Mouse (Mus musculus) ES-E14 (cell line): ENCODE results near the gene Zcchc12. TPM values are rescaled to one million over a fixed set of nuclear protein-coding genes. Genes with fewer than 3 reads are reported as not detected.

Experiments used
- DNase-seq: peaks from one replicate; pipeline ENCODE4 v3.0.0-alpha.2; 2013; ENCODE audit warnings: low read depth, low spot score
- H3K27ac ChIP-seq: 2 replicates; pipeline ENCODE4 v1.5.1; 2012; ENCODE audit warnings: low read depth, mild to moderate bottlenecking, low read length, moderate library complexity, mixed read lengths; ENCODE audit not compliant: poor library complexity, insufficient read depth, severe bottlenecking
- H3K36me3 ChIP-seq: 2 replicates; pipeline ENCODE4 v1.6.1; 2012; ENCODE audit warnings: mild to moderate bottlenecking, low read length, moderate library complexity, mixed read lengths; ENCODE audit not compliant: control insufficient read depth, poor library complexity, insufficient read depth, severe bottlenecking
- H3K4me1 ChIP-seq, 2 experiments: fragments of 150-350 bp in 1 of 2; sonication (generic) in 1 of 2; 2 replicates each; pipeline ENCODE4 v1.6.1; 2012; ENCODE audit warnings: low read length in 2 of 2, mild to moderate bottlenecking in 1 of 2, mixed read lengths in 1 of 2; ENCODE audit not compliant: control insufficient read depth in 2 of 2, insufficient read depth in 2 of 2, poor library complexity in 1 of 2
- H3K4me3 ChIP-seq, 2 experiments: fragments of 150-350 bp in 1 of 2; sonication (generic) in 1 of 2; 2 replicates each; pipeline ENCODE4 v1.5.1; 2012; ENCODE audit warnings: low read length in 2 of 2, low read depth in 1 of 2, mild to moderate bottlenecking in 1 of 2, mixed read lengths in 1 of 2; ENCODE audit not compliant: insufficient read depth in 1 of 2, poor library complexity in 1 of 2, severe bottlenecking in 1 of 2
- H3K9ac ChIP-seq: 2 replicates; pipeline ENCODE4 v1.6.1; 2012; ENCODE audit warnings: low read depth, mild to moderate bottlenecking, low read length, mixed read lengths; ENCODE audit not compliant: poor library complexity, insufficient read depth, severe bottlenecking
- H3K9me3 ChIP-seq: fragments of 150-350 bp; sonication (generic); 2 replicates; pipeline ENCODE4 v1.6.1; 2012; ENCODE audit warnings: low read depth, mild to moderate bottlenecking, low read length; ENCODE audit not compliant: control insufficient read depth, insufficient read depth
- CHD2 ChIP-seq: IDR thresholded peaks from 2 replicates; pipeline ENCODE4 v1.6.1; 2014; ENCODE audit warnings: mild to moderate bottlenecking, low read depth, low read length, inconsistent platforms
- HCFC1 ChIP-seq: IDR thresholded peaks from 2 replicates; pipeline ENCODE4 v1.6.1; 2012; ENCODE audit warnings: low read length, inconsistent platforms, borderline replicate concordance; ENCODE audit not compliant: insufficient read depth
- MAFK ChIP-seq: IDR thresholded peaks from 2 replicates; pipeline ENCODE4 v1.6.1; 2014; ENCODE audit warnings: mild to moderate bottlenecking, low read depth, low read length, inconsistent platforms; ENCODE audit not compliant: insufficient read depth
- ZC3H11A ChIP-seq: IDR thresholded peaks from 2 replicates; pipeline ENCODE4 v1.6.1; 2012; ENCODE audit warnings: low read depth, mild to moderate bottlenecking, inconsistent platforms, low read length, borderline replicate concordance
- ZNF384 ChIP-seq: IDR thresholded peaks from 2 replicates; pipeline ENCODE4 v1.6.1; 2012; ENCODE audit warnings: low read depth, low read length, inconsistent platforms
- in situ Hi-C, 2 experiments: fragments of 600-800 bp; cut with MboI; formaldehyde crosslinking; loops; one replicate each; pipeline ENCODE4 v1.15.1; 2025; ENCODE audit warnings: low sequenced_read_pairs in 2 of 2, inconsistent platforms in 1 of 2; ENCODE audit not compliant: unreplicated experiment in 2 of 2
- total RNA-seq: library from RNA; depleted of rRNA; stranded (reverse); fragments of 300-350 nt; gene quantifications from 2 replicates; pipeline ENCODE4 v1.2.3, GENCODE M21; 2012

Gene Zcchc12
- total RNA-seq, 1 experiment, result 1.3 TPM

DNA sequence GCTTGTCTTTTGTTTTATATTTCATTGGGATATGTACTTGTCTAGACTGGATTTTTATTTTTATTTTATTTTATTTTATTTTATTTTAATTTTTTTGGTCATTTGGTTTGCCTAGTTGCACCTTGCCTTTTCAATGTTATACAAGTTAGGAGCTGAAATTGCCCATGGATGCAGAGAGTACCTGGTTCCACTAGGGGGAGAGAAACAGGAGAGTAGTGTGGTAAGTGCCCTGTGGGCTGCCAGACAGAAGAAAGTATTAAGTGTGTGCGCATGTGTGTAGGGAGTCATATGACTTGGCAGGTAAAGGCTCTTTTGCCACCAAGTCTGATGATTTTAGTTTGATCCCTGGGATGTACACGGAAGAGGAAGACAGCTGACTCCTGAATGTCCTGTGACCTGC is 13.8 kb downstream of the Zcchc12 start:
- H3K9me3 ChIP-seq, result no peaks in the 10 kb centered on the region
- H3K9ac ChIP-seq, result no peak overlapping the region
- no peak for TF ChIP-seq HCFC1
- TF ChIP-seq ZC3H11A, result no peak
- no peak for TF ChIP-seq ZNF384
- no peak for TF ChIP-seq MAFK
- no peak for TF ChIP-seq CHD2
- no peak for DNase-seq
- H3K4me1 ChIP-seq, result no peaks in the 10 kb centered on the region
- H3K36me3 ChIP-seq, result no peaks in the 10 kb centered on the region
- H3K4me3 ChIP-seq, result no peak overlapping the region
- H3K27ac ChIP-seq, result no peak overlapping the region
- in situ Hi-C loops, result no loop called here

DNA sequence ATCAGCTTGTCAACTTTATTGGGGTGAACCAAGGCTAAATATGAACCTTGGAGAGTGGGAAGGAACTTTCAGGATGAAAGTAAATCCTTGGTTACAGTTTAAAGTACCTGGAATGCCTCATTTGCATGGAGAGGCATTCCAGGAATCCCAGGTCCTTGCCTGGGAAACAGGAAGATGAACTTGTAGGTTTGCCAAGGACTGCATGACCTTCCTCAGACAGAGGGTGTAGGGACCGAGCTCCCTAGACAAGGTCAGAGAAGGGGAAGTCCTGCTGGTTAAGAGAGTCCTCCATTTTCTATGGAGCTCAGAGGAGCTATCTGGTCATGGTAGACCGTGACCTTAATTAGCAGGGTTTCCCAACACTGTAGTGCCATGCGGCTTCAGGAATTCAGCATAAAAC is 15.5 kb downstream of the Zcchc12 start:
- no peak for TF ChIP-seq HCFC1
- TF ChIP-seq MAFK, result no peak
- TF ChIP-seq ZNF384, result no peak
- TF ChIP-seq CHD2, result no peak
- TF ChIP-seq ZC3H11A, result no peak
- H3K27ac ChIP-seq, result no peak overlapping the region
- no peaks in the 10 kb centered on the region for H3K36me3 ChIP-seq
- H3K9ac ChIP-seq, result no peak overlapping the region
- no peak for DNase-seq
- no peaks in the 10 kb centered on the region for H3K4me1 ChIP-seq
- no peak overlapping the region for H3K4me3 ChIP-seq
- in situ Hi-C loops, result no loop called here
- H3K9me3 ChIP-seq, result no peaks in the 10 kb centered on the region

DNA sequence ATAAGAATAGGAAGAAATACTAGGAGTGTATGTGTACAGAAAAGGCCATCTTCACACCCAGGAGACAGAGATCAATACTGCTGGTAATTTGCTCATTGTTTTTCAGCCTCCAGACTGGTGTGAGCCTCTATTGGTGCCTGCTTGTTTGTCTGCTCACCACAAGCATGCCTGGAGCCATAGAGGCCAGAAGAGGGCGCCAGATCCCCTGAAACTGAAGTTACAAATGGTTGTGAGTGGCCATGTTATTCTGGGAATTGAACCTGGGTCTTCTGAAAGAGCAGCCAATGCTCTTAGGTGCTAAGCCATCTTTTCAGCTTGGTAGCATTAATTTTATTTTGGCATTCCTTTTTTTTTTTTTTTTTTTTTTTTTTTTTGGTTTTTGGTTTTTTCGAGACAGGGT is 25.7 kb downstream of the Zcchc12 start:
- Histone ChIP-seq H3K4me1 (no peaks in the 10 kb centered on the region), H3K36me3 (no peaks in the 10 kb centered on the region)
- in situ Hi-C loops, result loop anchor here in 1 of 2 experiments (10.0 kb wide), 1 partner anchor 183 kb away; the partner anchor contains the start of gene Gm6268

DNA sequence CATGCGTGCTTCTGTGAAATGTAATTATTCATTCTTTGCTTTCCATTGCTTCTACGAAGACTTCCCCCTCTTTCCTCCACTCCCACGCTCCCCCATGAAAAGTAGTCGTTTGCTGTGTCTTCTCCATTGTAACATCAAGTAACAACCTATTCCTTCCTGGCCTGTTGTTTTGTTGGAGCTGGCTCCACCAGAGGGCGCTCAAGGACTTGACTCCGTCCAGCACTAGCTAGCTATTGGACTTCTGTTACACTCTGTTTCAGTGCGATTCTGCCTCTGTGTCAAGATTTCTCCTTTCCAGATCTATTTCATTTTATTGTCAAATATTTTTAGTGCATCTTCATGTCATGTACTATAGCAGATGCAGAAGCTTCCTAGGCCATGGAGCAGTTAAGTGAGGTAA is 30.1 kb downstream of the Zcchc12 start:
- H3K4me3 ChIP-seq, result no peak overlapping the region
- no peak overlapping the region for H3K9ac ChIP-seq
- no peaks in the 10 kb centered on the region for H3K36me3 ChIP-seq
- DNase-seq, result peak; percentile 42
- H3K9me3 ChIP-seq, result no peaks in the 10 kb centered on the region
- no peaks in the 10 kb centered on the region for H3K4me1 ChIP-seq
- TF ChIP-seq ZNF384 (no peak), MAFK (no peak), HCFC1 (no peak), CHD2 (no peak), ZC3H11A (no peak)
- no peak overlapping the region for H3K27ac ChIP-seq
- in situ Hi-C loops, result loop anchor here (10.0 to 25.0 kb wide), 2 partner anchors 162 to 179 kb away; partner anchors contain the start of gene Gm6268 (in 1 of the 2)

More for the DNA sequence above, 25.7 kb downstream of the Zcchc12 start:
- TF ChIP-seq ZNF384 (peak; percentile 69; the same call in 1 of the 2 replicates), ZC3H11A (no peak)
- H3K4me3 ChIP-seq, result no peak overlapping the region
- H3K9me3 ChIP-seq, result no peaks in the 10 kb centered on the region
- no peak overlapping the region for H3K27ac ChIP-seq
- no peak for DNase-seq
- no peak overlapping the region for H3K9ac ChIP-seq

DNA sequence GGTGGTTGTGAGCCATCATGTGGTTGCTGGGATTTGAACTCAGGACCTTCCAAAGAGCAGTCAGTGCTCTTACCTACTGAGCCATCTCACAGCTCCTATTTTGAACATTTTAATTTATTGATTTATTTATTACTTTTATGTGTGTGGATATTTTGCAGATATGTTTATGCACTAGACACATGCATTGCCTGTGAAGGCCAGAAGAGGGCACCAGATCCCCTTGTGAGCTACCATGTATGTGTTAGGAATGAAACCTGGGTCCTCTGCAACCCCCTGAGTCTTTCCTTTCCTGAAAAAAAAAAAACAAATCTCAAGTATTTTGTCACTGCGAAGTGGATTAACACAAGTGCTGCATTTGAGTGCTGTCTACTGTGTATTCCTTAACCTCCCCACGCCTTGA is 30.9 kb downstream of the Zcchc12 start:
- TF ChIP-seq MAFK, result no peak
- no peak for TF ChIP-seq HCFC1
- TF ChIP-seq ZC3H11A, result no peak
- TF ChIP-seq CHD2, result no peak
- no peak for TF ChIP-seq ZNF384
- H3K36me3 ChIP-seq, result no peaks in the 10 kb centered on the region
- no peaks in the 10 kb centered on the region for H3K9me3 ChIP-seq
- no peak overlapping the region for H3K4me3 ChIP-seq
- H3K9ac ChIP-seq, result no peak overlapping the region
- DNase-seq, result no peak
- in situ Hi-C loops, result loop anchor here (10.0 to 25.0 kb wide), 2 partner anchors 161 to 178 kb away; partner anchors contain the start of gene Gm6268 (in 1 of the 2)
- H3K4me1 ChIP-seq, result no peaks in the 10 kb centered on the region
- H3K27ac ChIP-seq, result no peak overlapping the region
